Mouse (Mus musculus) neural tube, embryonic 11.5 days (tissue): ENCODE measurements around the gene Gm10491. TPM values are rescaled to one million over a fixed set of nuclear protein-coding genes. Genes with fewer than 3 reads are reported as not detected.

Source experiments
- ATAC-seq: fragments of 200-750 bp; cut with Nextera tagmentation; 2 replicates; pipeline ENCODE4 v1.8.0; 2017; ENCODE audit warnings: moderate number of reproducible peaks, mild to moderate bottlenecking, moderate TSS enrichment, moderate library complexity; ENCODE audit not compliant: insufficient read depth, low FRiP score, low TSS enrichment
- DNase-seq: peaks from one replicate; pipeline ENCODE4 v3.0.0-alpha.2; 2015; ENCODE audit warnings: low spot score
- H3K27ac ChIP-seq: fragments of 300-500 bp; sonication (generic); 2 replicates; pipeline ENCODE4 v1.5.1; 2014; ENCODE audit warnings: low read depth, mild to moderate bottlenecking, low read length
- H3K27me3 ChIP-seq: fragments of 300-500 bp; sonication (generic); 2 replicates; pipeline ENCODE4 v1.6.1; 2014; ENCODE audit warnings: mild to moderate bottlenecking, low read length, mixed read lengths; ENCODE audit not compliant: control insufficient read depth, insufficient read depth
- H3K36me3 ChIP-seq: fragments of 300-500 bp; sonication (generic); 2 replicates; pipeline ENCODE4 v1.6.1; 2014; ENCODE audit warnings: mild to moderate bottlenecking, low read length, moderate library complexity, mixed read lengths; ENCODE audit not compliant: control insufficient read depth, insufficient read depth
- H3K4me1 ChIP-seq: fragments of 300-500 bp; sonication (generic); 2 replicates; pipeline ENCODE4 v1.6.1; 2014; ENCODE audit warnings: low read length, mixed read lengths; ENCODE audit not compliant: control insufficient read depth, insufficient read depth
- H3K4me2 ChIP-seq: fragments of 300-500 bp; sonication (generic); 2 replicates; pipeline ENCODE4 v1.6.1; 2014; ENCODE audit warnings: low read depth, mild to moderate bottlenecking, moderate library complexity
- H3K4me3 ChIP-seq: fragments of 300-500 bp; sonication (generic); 2 replicates; pipeline ENCODE4 v1.5.1; 2014; ENCODE audit warnings: low read depth, low read length
- H3K9ac ChIP-seq: fragments of 300-500 bp; sonication (generic); 2 replicates; pipeline ENCODE4 v1.6.1; 2014; ENCODE audit warnings: mild to moderate bottlenecking, low read length
- H3K9me3 ChIP-seq: fragments of 300-500 bp; sonication (generic); 2 replicates; pipeline ENCODE4 v1.6.1; 2016; ENCODE audit warnings: low read length; ENCODE audit not compliant: control insufficient read depth
- whole genome bisulfite sequencing: fragments of 180-500 bp; shearing (Covaris S2); extraction: QIAGEN DNeasy Blood & Tissue Kit; methylation state at CpG from one replicate; pipeline ENCODE4 v1.1.7; 2014; 5-methylcytosine and 5-hydroxymethylcytosine counted together
- polyA plus RNA-seq: library from polyadenylated mRNA; unstranded; fragments of >200 nt; fragmentation: Nextera tagmentation; extraction: Ambion mirVana; gene quantifications from 2 replicates; pipeline ENCODE4 v1.2.1, GENCODE M21; 2014

The Gm10491 gene
- polyA plus RNA-seq, 1 experiment from 2014 or later, result not detected

GRCm38 (mm10) chrX:7867141-7867540 lies 40.5 kb downstream of the Gm10491 start:
- Histone ChIP-seq H3K4me2 (no peak overlapping the region), H3K27ac (no peak overlapping the region), H3K4me1 (no peaks in the 10 kb centered on the region), H3K9me3 (no peaks in the 10 kb centered on the region), H3K4me3 (no peak overlapping the region), H3K27me3 (no peaks in the 10 kb centered on the region), H3K9ac (no peak overlapping the region), H3K36me3 (no peaks in the 10 kb centered on the region)
- no peak for ATAC-seq
- 94% methylated on average over 1 of the region's 1 CpGs for WGBS
- DNase-seq, result no peak

GRCm38 (mm10) chrX:7865786-7866185 lies 41.8 kb downstream of the Gm10491 start:
- 63% methylated on average over 2 of the region's 2 CpGs for WGBS
- Histone ChIP-seq H3K9me3 (no peaks in the 10 kb centered on the region), H3K36me3 (no peaks in the 10 kb centered on the region), H3K9ac (no peak overlapping the region), H3K27ac (no peak overlapping the region), H3K4me3 (no peak overlapping the region), H3K4me1 (no peaks in the 10 kb centered on the region), H3K27me3 (no peaks in the 10 kb centered on the region), H3K4me2 (no peak overlapping the region)
- no peak for DNase-seq
- no peak for ATAC-seq

GRCm38 (mm10) chrX:7865343-7865742 lies 42.3 kb downstream of the Gm10491 start:
- Histone ChIP-seq H3K4me3 (no peak overlapping the region), H3K9ac (no peak overlapping the region), H3K4me2 (no peak overlapping the region), H3K9me3 (no peaks in the 10 kb centered on the region), H3K36me3 (no peaks in the 10 kb centered on the region), H3K4me1 (no peaks in the 10 kb centered on the region), H3K27me3 (no peaks in the 10 kb centered on the region), H3K27ac (no peak overlapping the region)
- ATAC-seq, result no peak
- 85% methylated on average over 2 of the region's 2 CpGs for WGBS
- DNase-seq, result no peak

- H3K36me3 ChIP-seq, result no peaks in the 10 kb centered on the region
Measured at GRCm38 (mm10) chrX:7864551-7864950, 43.1 kb downstream of the Gm10491 start.

DNA sequence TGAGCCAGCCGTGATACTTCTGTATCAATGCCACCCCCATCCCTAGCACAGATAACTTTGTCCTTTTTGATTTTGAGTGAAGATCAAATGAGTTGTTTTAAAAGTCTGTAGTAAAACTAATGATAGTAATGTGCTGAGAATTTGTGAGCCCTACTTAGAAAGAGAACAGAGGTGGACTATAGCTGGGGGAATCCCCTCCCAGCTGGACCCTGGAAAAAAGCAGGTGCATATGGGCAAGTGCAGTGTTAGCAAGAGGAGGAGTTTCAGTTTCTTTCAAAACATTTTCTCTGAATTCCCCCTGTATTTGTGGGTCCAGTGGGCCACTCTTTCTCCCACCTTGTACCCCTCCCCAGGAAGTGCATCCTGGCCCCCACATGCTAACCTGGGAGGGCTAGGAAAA lies 44.5 kb downstream of the Gm10491 start:
- no peak for DNase-seq
- 90% methylated on average over 1 of the region's 1 CpGs for WGBS
- Histone ChIP-seq H3K9ac (no peak overlapping the region), H3K4me2 (no peak overlapping the region), H3K27me3 (no peaks in the 10 kb centered on the region), H3K9me3 (no peaks in the 10 kb centered on the region), H3K4me3 (no peak overlapping the region), H3K4me1 (no peaks in the 10 kb centered on the region), H3K27ac (no peak overlapping the region), H3K36me3 (no peaks in the 10 kb centered on the region)
- ATAC-seq, result no peak

More at GRCm38 (mm10) chrX:7864551-7864950, 43.1 kb downstream of the Gm10491 start:
- no peaks in the 10 kb centered on the region for H3K27me3 ChIP-seq
- WGBS, result 78% methylated on average over 3 of the region's 3 CpGs
- no peak overlapping the region for H3K27ac ChIP-seq
- ATAC-seq, result no peak
- no peak for DNase-seq
- H3K4me3 ChIP-seq, result no peak overlapping the region
- H3K9ac ChIP-seq, result no peak overlapping the region
- H3K4me2 ChIP-seq, result no peak overlapping the region
- no peaks in the 10 kb centered on the region for H3K4me1 ChIP-seq
- H3K9me3 ChIP-seq, result no peaks in the 10 kb centered on the region

- WGBS, result 80% methylated on average over 3 of the region's 3 CpGs
- ATAC-seq (no peak), DNase-seq (no peak)
- H3K36me3 ChIP-seq, result no peaks in the 10 kb centered on the region
- H3K27ac ChIP-seq, result no peak overlapping the region
- no peak overlapping the region for H3K4me3 ChIP-seq
- no peak overlapping the region for H3K4me2 ChIP-seq
- H3K4me1 ChIP-seq, result no peaks in the 10 kb centered on the region
- no peak overlapping the region for H3K9ac ChIP-seq
- no peaks in the 10 kb centered on the region for H3K9me3 ChIP-seq
- H3K27me3 ChIP-seq, result no peaks in the 10 kb centered on the region
Measured at GRCm38 (mm10) chrX:7859191-7859753, 48.4 kb downstream of the Gm10491 start.

Other genes starting within 250 kb of the Gm10491 start
- gene Plp2, start 236.4 kb downstream of the Gm10491 start, polyA plus RNA-seq, result 43.3 and 49.4 TPM in 2 replicates
- gene Magix, start 226.6 kb downstream of the Gm10491 start, polyA plus RNA-seq, result not detected in 2 replicates
- 47.3 and 48.4 TPM in 2 replicates for gene Gpkow, start 210.7 kb downstream of the Gm10491 start, polyA plus RNA-seq
- 17.8 and 18.3 TPM in 2 replicates for gene Wdr45, start 193.5 kb downstream of the Gm10491 start, polyA plus RNA-seq
- gene Gm45208, start 185.6 kb downstream of the Gm10491 start, polyA plus RNA-seq, result not detected in 2 replicates
- 102 and 104 TPM in 2 replicates for gene Praf2, start 179.4 kb downstream of the Gm10491 start, polyA plus RNA-seq
- gene Ccdc120, start 156.9 kb downstream of the Gm10491 start, polyA plus RNA-seq, result 21.0 and 31.8 TPM in 2 replicates
- 21.6 and 25.9 TPM in 2 replicates for gene Tfe3, start 145.3 kb downstream of the Gm10491 start, polyA plus RNA-seq
- 51.7 and 57.0 TPM in 2 replicates for gene Gripap1, start 118.1 kb downstream of the Gm10491 start, polyA plus RNA-seq
- 2.2 and 2.5 TPM in 2 replicates for gene Kcnd1, start 85.5 kb downstream of the Gm10491 start, polyA plus RNA-seq
- 35.9 and 40.8 TPM in 2 replicates for gene Otud5, start 66.5 kb downstream of the Gm10491 start, polyA plus RNA-seq
- 5.9 and 7.8 TPM in 2 replicates for gene Pim2, start 29.6 kb downstream of the Gm10491 start, polyA plus RNA-seq
- 13.8 and 15.3 TPM in 2 replicates for gene Slc35a2, start 23.8 kb downstream of the Gm10491 start, polyA plus RNA-seq
- gene Pqbp1, start 8.6 kb downstream of the Gm10491 start, polyA plus RNA-seq, result 137 and 143 TPM in 2 replicates
- gene Timm17b, start 8.5 kb downstream of the Gm10491 start, polyA plus RNA-seq, result 171 and 184 TPM in 2 replicates
- gene Gm10490, start 1.7 kb upstream of the Gm10491 start, polyA plus RNA-seq, result not detected in 2 replicates
- 29.6 and 33.1 TPM in 2 replicates for gene Pcsk1n, start 12.0 kb upstream of the Gm10491 start, polyA plus RNA-seq
- gene Eras, start 20.8 kb upstream of the Gm10491 start, polyA plus RNA-seq, result not detected in 2 replicates
- 51.6 and 53.6 TPM in 2 replicates for gene Hdac6, start 40.1 kb upstream of the Gm10491 start, polyA plus RNA-seq
- gene Gata1, start 70.2 kb upstream of the Gm10491 start, polyA plus RNA-seq, result 4.7 and 4.9 TPM in 2 replicates
- gene Glod5, start 110.7 kb upstream of the Gm10491 start, polyA plus RNA-seq, result not detected in 2 replicates
- gene Suv39h1, start 166.9 kb upstream of the Gm10491 start, polyA plus RNA-seq, result 82.5 and 84.8 TPM in 2 replicates
- gene Was, start 182.7 kb upstream of the Gm10491 start, polyA plus RNA-seq, result 0.19 and 0.32 TPM in 2 replicates
- gene Wdr13, start 225.1 kb upstream of the Gm10491 start, polyA plus RNA-seq, result 25.6 and 27.3 TPM in 2 replicates
- 400 and 423 TPM in 2 replicates for gene Rbm3, start 238.0 kb upstream of the Gm10491 start, polyA plus RNA-seq